Mouse (Mus musculus) ES-E14 (cell line): Measurements from ENCODE around the gene Gm30302.

ENCODE experiments used
- CHD2 ChIP-seq: IDR thresholded peaks from 2 replicates; pipeline ENCODE4 v1.6.1; 2014; ENCODE audit warnings: mild to moderate bottlenecking, low read depth, low read length, inconsistent platforms
- HCFC1 ChIP-seq: IDR thresholded peaks from 2 replicates; pipeline ENCODE4 v1.6.1; 2012; ENCODE audit warnings: low read length, inconsistent platforms, borderline replicate concordance; ENCODE audit not compliant: insufficient read depth
- ZC3H11A ChIP-seq: IDR thresholded peaks from 2 replicates; pipeline ENCODE4 v1.6.1; 2012; ENCODE audit warnings: low read depth, mild to moderate bottlenecking, inconsistent platforms, low read length, borderline replicate concordance
- ZNF384 ChIP-seq: IDR thresholded peaks from 2 replicates; pipeline ENCODE4 v1.6.1; 2012; ENCODE audit warnings: low read depth, low read length, inconsistent platforms

- TF ChIP-seq ZC3H11A (no peak), CHD2 (no peak), ZNF384 (no peak), HCFC1 (no peak)
These were observed 26.5 kb upstream of the Gm30302 start for GRCm38 (mm10) chr13:49825300-49825699.
